Mouse (Mus musculus) kidney, embryonic 14.5 days (tissue): ENCODE data around the gene Amhr2. TPM values are rescaled to one million over a fixed set of nuclear protein-coding genes. Genes with fewer than 3 reads are reported as not detected.

Experiments
- ATAC-seq: fragments of 200-750 bp; cut with Nextera tagmentation; 2 replicates; pipeline ENCODE4 v1.8.0; 2017; ENCODE audit warnings: moderate number of reproducible peaks, mild to moderate bottlenecking, moderate TSS enrichment, moderate library complexity; ENCODE audit not compliant: low FRiP score, low TSS enrichment
- H3K27ac ChIP-seq: fragments of 300-500 bp; sonication (generic); 2 replicates; pipeline ENCODE4 v1.5.1; 2014; ENCODE audit warnings: low read depth, mild to moderate bottlenecking, low read length, moderate library complexity, mixed read lengths
- H3K27me3 ChIP-seq: fragments of 300-500 bp; sonication (generic); 2 replicates; pipeline ENCODE4 v1.6.1; 2014; ENCODE audit warnings: mild to moderate bottlenecking, low read length; ENCODE audit not compliant: control insufficient read depth, insufficient read depth
- H3K36me3 ChIP-seq: fragments of 300-500 bp; sonication (generic); 2 replicates; pipeline ENCODE4 v1.6.1; 2014; ENCODE audit warnings: low read length, mixed read lengths; ENCODE audit not compliant: control insufficient read depth, insufficient read depth
- H3K4me1 ChIP-seq: fragments of 300-500 bp; sonication (generic); 2 replicates; pipeline ENCODE4 v1.6.1; 2014; ENCODE audit warnings: low read length, mixed read lengths; ENCODE audit not compliant: control insufficient read depth, insufficient read depth
- H3K4me2 ChIP-seq: fragments of 300-500 bp; sonication (generic); replicated peaks from 2 replicates; pipeline ENCODE4 v1.6.1; 2014; ENCODE audit warnings: low read depth, mild to moderate bottlenecking, low read length
- H3K4me3 ChIP-seq: fragments of 300-500 bp; sonication (generic); 2 replicates; pipeline ENCODE4 v1.5.1; 2014; ENCODE audit warnings: mild to moderate bottlenecking, low read length
- H3K9ac ChIP-seq: fragments of 300-500 bp; sonication (generic); 2 replicates; pipeline ENCODE4 v1.6.1; 2014; ENCODE audit warnings: low read depth, mild to moderate bottlenecking, low read length, moderate library complexity
- H3K9me3 ChIP-seq: fragments of 300-500 bp; sonication (generic); 2 replicates; pipeline ENCODE4 v1.6.1; 2016; ENCODE audit warnings: low read length; ENCODE audit not compliant: control insufficient read depth
- WGBS: fragments of 180-500 bp; shearing (Covaris S2); extraction: QIAGEN DNeasy Blood & Tissue Kit; methylation state at CpG from one replicate; pipeline ENCODE4 v1.1.7; 2014; 5-methylcytosine and 5-hydroxymethylcytosine counted together
- polyA plus RNA-seq: library from polyadenylated mRNA; unstranded; fragments of >200 nt; fragmentation: Nextera tagmentation; extraction: Ambion mirVana; gene quantifications from 2 replicates; pipeline ENCODE4 v1.2.1, GENCODE M21; 2014

Gene Amhr2
- polyA plus RNA-seq, 1 experiment from 2014 or later = 0.95 TPM

DNA sequence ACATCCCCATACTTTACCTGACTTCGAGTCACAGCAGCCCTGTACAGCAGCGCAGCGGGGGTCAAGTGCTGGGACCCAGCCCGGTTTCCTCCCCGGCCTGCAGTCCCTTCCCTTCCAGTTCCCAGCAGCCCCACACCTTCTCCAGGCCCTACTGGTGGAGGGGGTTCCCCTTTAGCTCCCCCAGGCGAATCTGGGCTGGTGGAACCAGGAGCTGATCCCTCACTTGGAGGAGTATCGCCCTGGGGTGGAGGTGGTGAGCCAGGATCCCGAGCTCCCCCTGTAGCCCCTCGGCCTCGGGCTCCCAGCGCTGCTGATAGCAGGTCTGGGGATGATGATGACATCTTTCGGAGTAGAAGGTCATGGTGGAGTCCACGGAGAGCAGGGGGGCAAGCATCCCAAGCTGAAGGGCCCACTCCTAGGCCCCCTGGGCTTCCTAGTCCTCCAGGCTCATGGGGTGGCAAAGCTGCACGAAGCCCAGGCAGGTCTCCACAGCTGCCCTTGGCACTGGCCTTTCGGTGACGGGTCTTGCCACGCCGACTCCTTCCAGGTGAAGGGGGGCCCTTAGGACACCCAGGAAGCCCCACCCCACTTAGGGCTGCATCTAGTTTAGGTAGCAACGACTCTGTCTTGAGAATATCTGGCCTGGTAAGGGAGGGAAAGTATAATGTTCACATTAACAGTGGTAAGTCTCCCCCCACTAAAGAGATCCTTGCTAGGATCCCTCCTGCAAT lies 56.1 kb downstream of the Amhr2 start:
- 0 out of 2 replicates have a peak, but pooled peaks cover 3% of the 10 kb centered on the region for H3K4me1 ChIP-seq
- H3K27me3 ChIP-seq = no peaks in the 10 kb centered on the region
- ATAC-seq = no peak
- H3K36me3 ChIP-seq = peaks cover 90% of the 10 kb centered on the region
- 83% methylated on average over 19 of the region's 19 CpGs for WGBS
- H3K9me3 ChIP-seq = no peaks in the 10 kb centered on the region
- no peak overlapping the region for H3K9ac ChIP-seq
- no peak overlapping the region for H3K4me2 ChIP-seq
- H3K4me3 ChIP-seq = no peak overlapping the region
- H3K27ac ChIP-seq = no peak overlapping the region

DNA sequence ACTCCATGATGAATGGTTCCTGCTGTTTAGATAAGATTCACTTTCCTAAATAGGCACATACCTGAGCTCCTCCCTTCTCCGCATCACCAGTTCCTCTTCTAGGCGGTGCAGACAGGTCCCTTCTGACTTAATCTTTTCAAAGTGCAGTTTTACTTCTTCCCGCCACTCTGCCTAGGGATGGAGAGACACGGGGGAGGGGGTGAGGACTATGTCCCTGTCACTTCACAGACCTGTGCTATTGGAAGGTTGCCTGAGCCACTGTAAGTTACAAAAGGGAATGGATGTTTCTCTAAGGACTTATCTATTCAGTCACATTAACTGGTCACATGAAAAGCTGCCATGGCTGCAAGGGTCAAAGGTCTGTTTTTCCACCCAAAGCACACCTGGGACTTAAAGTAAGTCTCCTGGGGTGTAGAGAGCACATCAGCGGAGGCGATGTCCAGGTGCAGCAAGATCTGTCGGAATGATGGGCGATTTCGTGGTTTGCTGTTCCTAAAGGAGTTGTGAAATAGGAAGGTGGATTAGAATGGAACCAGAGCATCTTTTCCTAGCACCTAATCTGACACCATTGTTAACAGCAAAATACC lies 57.2 kb downstream of the Amhr2 start:
- no peak for ATAC-seq
- H3K4me3 ChIP-seq = no peak overlapping the region

DNA sequence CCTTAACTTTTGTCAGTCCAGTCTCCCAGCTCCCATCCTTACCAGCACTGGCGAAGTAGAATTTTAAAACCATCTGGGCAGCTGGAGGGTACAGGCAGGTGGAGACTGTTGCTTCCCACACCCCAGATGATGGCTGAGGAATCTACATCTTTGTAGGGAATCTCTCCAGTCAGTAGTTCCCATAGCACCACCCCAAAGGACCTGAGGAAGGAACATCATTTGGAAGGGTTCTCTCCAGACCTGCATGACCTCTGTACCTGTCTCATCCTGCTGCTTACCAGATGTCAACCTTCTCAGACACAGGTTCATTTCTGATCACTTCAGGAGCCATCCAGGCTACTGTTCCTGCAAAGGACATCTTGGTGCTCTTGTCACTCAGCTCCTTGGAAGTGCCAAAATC lies 58.3 kb downstream of the Amhr2 start, which contains the start of gene Gm10337:
Gene Gm10337 (plus strand): TSS at position 276 of the 400 bp plus-strand sequence.
- Histone ChIP-seq H3K4me3 (no peak within 1 kb of the TSS), H3K9me3 (no peaks in the 10 kb centered on the region), H3K4me2 (no peak within 1 kb of the TSS), H3K27ac (no peak within 1 kb of the TSS), H3K9ac (no peak within 1 kb of the TSS), H3K4me1 (0 out of 2 replicates have a peak, but pooled peaks cover 3% of the 10 kb centered on the region), H3K27me3 (no peaks in the 10 kb centered on the region), H3K36me3 (peaks cover 74% of the 10 kb centered on the region)
- 96% methylated on average over 1 of the region's 1 CpGs for WGBS
- ATAC-seq = no peak

More for the DNA sequence above, 57.2 kb downstream of the Amhr2 start:
- H3K9me3 ChIP-seq = no peaks in the 10 kb centered on the region
- WGBS = 67% methylated on average over 9 of the region's 9 CpGs
- no peak overlapping the region for H3K4me2 ChIP-seq
- H3K27ac ChIP-seq = no peak overlapping the region
- 0 out of 2 replicates have a peak, but pooled peaks cover 3% of the 10 kb centered on the region for H3K4me1 ChIP-seq
- H3K36me3 ChIP-seq = peaks cover 79% of the 10 kb centered on the region
- no peak overlapping the region for H3K9ac ChIP-seq
- H3K27me3 ChIP-seq = no peaks in the 10 kb centered on the region

Other genes with a start within 250 kb of the Amhr2 start
- gene Zfp740, start 242.1 kb upstream of the Amhr2 start, polyA plus RNA-seq = 30.1 and 59.9 TPM in 2 replicates
- 50.6 and 68.1 TPM in 2 replicates for gene Csad, start 240.6 kb upstream of the Amhr2 start, polyA plus RNA-seq
- gene Itgb7, start 213.4 kb upstream of the Amhr2 start, polyA plus RNA-seq = 1.1 and 1.7 TPM in 2 replicates
- 17.9 and 23.9 TPM in 2 replicates for gene Rarg, start 187.8 kb upstream of the Amhr2 start, polyA plus RNA-seq
- gene Gm9918, start 174.8 kb upstream of the Amhr2 start, polyA plus RNA-seq = 0.37 and 0.84 TPM in 2 replicates
- 53.7 and 65.3 TPM in 2 replicates for gene Mfsd5, start 165.9 kb upstream of the Amhr2 start, polyA plus RNA-seq
- gene Espl1, start 149.1 kb upstream of the Amhr2 start, polyA plus RNA-seq = 33.6 and 35.2 TPM in 2 replicates
- gene Pfdn5, start 119.3 kb upstream of the Amhr2 start, polyA plus RNA-seq = 481 and 576 TPM in 2 replicates
- 117 and 129 TPM in 2 replicates for gene Myg1, start 113.7 kb upstream of the Amhr2 start, polyA plus RNA-seq
- 73.3 and 84.7 TPM in 2 replicates for gene Aaas, start 94.6 kb upstream of the Amhr2 start, polyA plus RNA-seq
- 1.0 and 2.0 TPM in 2 replicates for gene Sp7, start 78.2 kb upstream of the Amhr2 start, polyA plus RNA-seq
- gene Sp1, start 39.2 kb upstream of the Amhr2 start, polyA plus RNA-seq = 16.5 and 16.8 TPM in 2 replicates
- gene Prr13, start 13.7 kb downstream of the Amhr2 start, polyA plus RNA-seq = 87.7 and 92.6 TPM in 2 replicates
- 305 and 373 TPM in 2 replicates for gene Pcbp2, start 25.2 kb downstream of the Amhr2 start, polyA plus RNA-seq
- gene Gm10337, start 58.4 kb downstream of the Amhr2 start, polyA plus RNA-seq = not detected in 2 replicates
- 12.2 and 14.8 TPM in 2 replicates for gene Map3k12, start 71.7 kb downstream of the Amhr2 start, polyA plus RNA-seq
- 80.4 and 89.1 TPM in 2 replicates for gene Tarbp2, start 72.8 kb downstream of the Amhr2 start, polyA plus RNA-seq
- gene Npff, start 79.6 kb downstream of the Amhr2 start, polyA plus RNA-seq = 2.7 and 3.5 TPM in 2 replicates
- 0.79 TPM in 1 of 2 replicates, not detected in the other for gene Gm28047, start 179.7 kb downstream of the Amhr2 start, polyA plus RNA-seq
- gene Atf7, start 180.1 kb downstream of the Amhr2 start, polyA plus RNA-seq = 30.5 and 36.8 TPM in 2 replicates
- gene Atp5g2, start 227.0 kb downstream of the Amhr2 start, polyA plus RNA-seq = 90.0 and 124 TPM in 2 replicates